Mouse (Mus musculus) kidney, postnatal 0 days (tissue): Measurements from ENCODE around the gene Smtnl1. TPM values are rescaled to one million over a fixed set of nuclear protein-coding genes. Genes with fewer than 3 reads are reported as not detected.

Experiments
- ATAC-seq: fragments of 200-750 bp; cut with Nextera tagmentation; replicated peaks from 2 replicates; pipeline ENCODE4 v1.8.0; 2017; ENCODE audit warnings: low read depth, moderate number of reproducible peaks, moderate TSS enrichment, moderate library complexity; ENCODE audit not compliant: low FRiP score
- DNase-seq: peaks from one replicate; pipeline ENCODE4 v3.0.0-alpha.2; 2016; ENCODE audit warnings: low spot score
- H3K27ac ChIP-seq: fragments of 300-500 bp; sonication (generic); 2 replicates; pipeline ENCODE4 v1.5.1; 2014; ENCODE audit warnings: mild to moderate bottlenecking
- H3K27me3 ChIP-seq: fragments of 300-500 bp; sonication (generic); 2 replicates; pipeline ENCODE4 v1.6.1; 2014; ENCODE audit warnings: low read length, mixed read lengths; ENCODE audit not compliant: insufficient read depth
- H3K36me3 ChIP-seq: fragments of 300-500 bp; sonication (generic); 2 replicates; pipeline ENCODE4 v1.6.1; 2014; ENCODE audit warnings: low read length, mixed read lengths; ENCODE audit not compliant: insufficient read depth
- H3K4me1 ChIP-seq: fragments of 300-500 bp; sonication (generic); replicated peaks from 2 replicates; pipeline ENCODE4 v1.6.1; 2014; ENCODE audit warnings: antibody characterized with exemption, low read length, mixed read lengths; ENCODE audit not compliant: insufficient read depth
- H3K4me2 ChIP-seq: fragments of 300-500 bp; sonication (generic); 2 replicates; pipeline ENCODE4 v1.6.1; 2014; ENCODE audit warnings: mild to moderate bottlenecking, low read length, moderate library complexity, mixed read lengths
- H3K4me3 ChIP-seq: fragments of 300-500 bp; sonication (generic); replicated peaks from 2 replicates; pipeline ENCODE4 v1.5.1; 2014; ENCODE audit warnings: low read depth, low read length
- H3K9ac ChIP-seq: fragments of 300-500 bp; sonication (generic); 2 replicates; pipeline ENCODE4 v1.6.1; 2014; ENCODE audit warnings: low read depth, low read length
- H3K9me3 ChIP-seq: fragments of 300-500 bp; sonication (generic); replicated peaks from 2 replicates; pipeline ENCODE4 v1.6.1; 2016; ENCODE audit warnings: low read length, inconsistent platforms, mixed read lengths
- CTCF ChIP-seq: IDR thresholded peaks from 2 replicates; pipeline ENCODE4 v1.5.1; 2016; ENCODE audit warnings: antibody characterized with exemption, low read depth, mild to moderate bottlenecking, moderate library complexity
- WGBS: fragments of 180-500 bp; shearing (Covaris S2); extraction: QIAGEN DNeasy Blood & Tissue Kit; methylation state at CpG from one replicate; pipeline ENCODE4 v1.1.7; 2014; 5-methylcytosine and 5-hydroxymethylcytosine counted together
- polyA plus RNA-seq: library from polyadenylated mRNA; unstranded; fragments of >200 nt; fragmentation: Nextera tagmentation; extraction: Ambion mirVana; gene quantifications from 2 replicates; pipeline ENCODE4 v1.2.1, GENCODE M21; 2015

Smtnl1 gene
- polyA plus RNA-seq, 1 experiment from 2014 or later, result 0.36 TPM

DNA sequence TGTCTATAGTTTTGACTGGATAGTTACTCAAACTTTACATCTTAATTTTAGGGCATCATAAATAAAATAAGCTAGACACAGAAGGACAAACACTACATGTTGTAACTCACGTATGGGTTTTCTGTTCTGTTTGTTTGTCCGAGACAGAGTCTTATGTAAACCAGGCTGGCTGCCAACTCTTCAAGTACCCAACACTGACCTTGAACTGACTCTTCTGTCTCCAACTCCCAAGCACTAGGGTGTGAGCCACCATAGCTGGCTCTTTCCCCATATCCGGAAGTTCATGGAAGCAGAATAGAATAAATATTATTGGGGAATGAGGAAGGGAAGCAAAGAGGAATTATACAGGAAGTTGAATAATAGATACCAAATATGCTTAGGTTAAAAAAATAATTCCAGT, 29.9 kb downstream of the Smtnl1 start:
- Histone ChIP-seq H3K9ac (no peak overlapping the region), H3K27me3 (no peaks in the 10 kb centered on the region), H3K36me3 (no peaks in the 10 kb centered on the region), H3K9me3 (no peaks in the 10 kb centered on the region), H3K4me1 (no peaks in the 10 kb centered on the region), H3K4me2 (no peak overlapping the region), H3K4me3 (no peak overlapping the region), H3K27ac (no peak overlapping the region)
- ATAC-seq, result no peak
- WGBS, result 72% methylated on average over 3 of the region's 3 CpGs
- DNase-seq, result no peak
- no peak for TF ChIP-seq CTCF

DNA sequence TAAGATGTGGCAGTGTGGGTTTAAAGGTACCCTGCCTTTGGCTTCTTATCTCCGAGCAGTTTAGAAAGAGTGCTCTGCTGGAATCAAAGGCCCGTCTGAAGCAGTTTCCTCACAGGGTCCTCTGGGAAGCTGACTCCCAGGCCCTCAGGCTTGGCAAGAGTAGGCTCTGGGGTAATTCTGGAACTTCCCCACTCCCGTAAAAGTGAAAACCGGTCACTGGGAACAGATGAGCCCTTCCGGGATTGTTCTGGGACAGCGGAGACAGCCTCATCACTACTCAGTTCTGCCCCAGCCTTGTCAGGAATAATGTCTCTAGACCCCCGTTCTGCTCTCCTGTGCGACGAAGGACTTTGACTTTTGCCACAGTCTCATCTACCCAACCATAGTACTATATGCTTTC, 32.0 kb downstream of the Smtnl1 start:
- Histone ChIP-seq H3K4me1 (no peaks in the 10 kb centered on the region), H3K36me3 (no peaks in the 10 kb centered on the region), H3K9me3 (no peaks in the 10 kb centered on the region), H3K27me3 (no peaks in the 10 kb centered on the region), H3K27ac (no peak overlapping the region), H3K4me2 (no peak overlapping the region), H3K4me3 (no peak overlapping the region), H3K9ac (no peak overlapping the region)
- 48% methylated on average over 9 of the region's 9 CpGs for WGBS
- no peak for ATAC-seq
- no peak for TF ChIP-seq CTCF
- DNase-seq, result no peak

GRCm38 (mm10) chr2:84788316-84788715, 34.1 kb downstream of the Smtnl1 start:
- H3K9ac ChIP-seq, result no peak overlapping the region
- H3K4me1 ChIP-seq, result 0 out of 2 replicates have a peak, but pooled peaks cover 6% of the 10 kb centered on the region
- no peak overlapping the region for H3K4me2 ChIP-seq
- no peaks in the 10 kb centered on the region for H3K27me3 ChIP-seq
- ATAC-seq, result no peak
- H3K4me3 ChIP-seq, result no peak overlapping the region
- no peak for DNase-seq
- H3K27ac ChIP-seq, result no peak overlapping the region
- WGBS, result 66% methylated on average over 3 of the region's 3 CpGs
- TF ChIP-seq CTCF, result no peak
- no peaks in the 10 kb centered on the region for H3K9me3 ChIP-seq
- H3K36me3 ChIP-seq, result no peaks in the 10 kb centered on the region

DNA sequence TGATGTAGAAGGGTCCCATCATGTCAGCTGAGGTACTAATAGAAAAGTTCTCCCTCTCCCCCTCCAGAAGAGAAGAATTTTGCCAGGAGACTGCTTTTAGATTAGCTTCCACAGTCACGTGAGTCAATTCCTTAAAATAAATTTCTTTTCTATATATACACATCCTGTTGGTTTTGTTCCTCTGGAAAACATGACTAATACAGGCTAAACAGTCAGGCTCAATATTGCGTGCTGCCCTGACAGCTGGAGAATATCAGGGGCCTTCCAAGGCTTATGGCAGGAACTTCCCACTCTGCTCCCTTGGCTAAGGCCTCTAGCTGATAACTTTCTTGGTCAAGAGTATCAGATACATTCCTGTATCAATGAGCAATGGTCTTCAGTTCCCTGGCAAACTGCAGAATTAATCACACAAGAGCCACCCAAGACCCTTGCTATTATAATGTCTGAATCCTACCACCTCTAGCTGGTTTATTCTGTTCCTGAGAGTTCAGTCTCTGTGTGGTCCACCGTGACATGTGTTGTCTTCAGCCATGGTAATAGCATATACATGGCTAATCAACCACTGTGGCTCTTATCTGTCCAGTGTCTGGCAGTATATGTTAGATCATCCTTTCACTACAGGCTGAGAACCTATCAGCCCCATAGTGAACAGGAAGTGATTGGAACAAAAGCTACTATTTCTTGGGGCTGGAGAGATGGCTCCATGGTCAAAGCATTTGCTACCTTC, 38.4 kb downstream of the Smtnl1 start:
- Histone ChIP-seq H3K36me3 (no peaks in the 10 kb centered on the region), H3K9me3 (no peaks in the 10 kb centered on the region), H3K4me1 (0 out of 2 replicates have a peak, but pooled peaks cover 6% of the 10 kb centered on the region), H3K4me2 (no peak overlapping the region), H3K9ac (no peak overlapping the region), H3K4me3 (no peak overlapping the region), H3K27me3 (no peaks in the 10 kb centered on the region), H3K27ac (peak overlapping the region; percentile 75)
- WGBS, result 58% methylated on average over 3 of the region's 3 CpGs
- DNase-seq (peak; percentile 80), ATAC-seq (no peak; the same call in 1 of the 2 replicates)
- no peak for TF ChIP-seq CTCF

GRCm38 (mm10) chr2:84783315-84783714, 39.1 kb downstream of the Smtnl1 start:
- H3K4me2 ChIP-seq, result no peak overlapping the region
- H3K36me3 ChIP-seq, result no peaks in the 10 kb centered on the region
- no peaks in the 10 kb centered on the region for H3K9me3 ChIP-seq
- WGBS, result 74% methylated on average over 1 of the region's 1 CpGs
- H3K4me3 ChIP-seq, result no peak overlapping the region
- peak overlapping the region; percentile 42; the same call in 1 of the 2 replicates for H3K27ac ChIP-seq
- 0 out of 2 replicates have a peak, but pooled peaks cover 6% of the 10 kb centered on the region for H3K4me1 ChIP-seq
- no peak overlapping the region for H3K9ac ChIP-seq
- no peak for TF ChIP-seq CTCF
- ATAC-seq (no peak), DNase-seq (no peak)
- no peaks in the 10 kb centered on the region for H3K27me3 ChIP-seq

GRCm38 (mm10) chr2:84779210-84779609, 43.2 kb downstream of the Smtnl1 start:
- Histone ChIP-seq H3K27me3 (no peaks in the 10 kb centered on the region), H3K4me2 (no peak overlapping the region), H3K36me3 (no peaks in the 10 kb centered on the region), H3K9me3 (no peaks in the 10 kb centered on the region), H3K4me3 (no peak overlapping the region), H3K9ac (no peak overlapping the region), H3K27ac (no peak overlapping the region), H3K4me1 (peaks cover 5% of the 10 kb centered on the region; the same call in 1 of the 2 replicates)
- peak; percentile 47; the same call in 1 of the 2 replicates for TF ChIP-seq CTCF
- no peak for ATAC-seq
- DNase-seq, result peak; percentile 24
- 56% methylated on average over 6 of the region's 6 CpGs for WGBS
